Mouse (Mus musculus): ENCODE measurements around the gene Prss57.

The Prss57 gene

GRCm38 (mm10) chr10:79790861-79791260 lies at the start of gene Prss57:
Gene Prss57 (minus strand): TSS chr10:79790961.
- no peak for DNase-seq (ENCODE audit: low read depth)

- no peak for DNase-seq (ENCODE audit: low read depth)
Observed at GRCm38 (mm10) chr10:79840091-79840490, 49.3 kb upstream of the Prss57 start.

- DNase-seq (ENCODE audit: low read depth), result no peak
Observed at GRCm38 (mm10) chr10:79838151-79838550, 47.4 kb upstream of the Prss57 start.

GRCm38 (mm10) chr10:79836918-79837317 lies 46.2 kb upstream of the Prss57 start:
- peak; percentile 43 for DNase-seq (ENCODE audit: low read depth)

- peak; percentile 77 for DNase-seq (ENCODE audit: low read depth)
Observed at GRCm38 (mm10) chr10:79834769-79835398, 44.1 kb upstream of the Prss57 start.

- no peak for DNase-seq (ENCODE audit: low read depth)
Observed at GRCm38 (mm10) chr10:79832786-79833181, 42.0 kb upstream of the Prss57 start.

- peak; percentile 69 for DNase-seq (ENCODE audit: low read depth)
Observed at GRCm38 (mm10) chr10:79832026-79832785, 41.4 kb upstream of the Prss57 start.

GRCm38 (mm10) chr10:79831583-79831982 lies 40.8 kb upstream of the Prss57 start:
- DNase-seq (ENCODE audit: low read depth), result peak; percentile 78

- peak; percentile 72 for DNase-seq (ENCODE audit: low read depth)
Observed at GRCm38 (mm10) chr10:79824413-79824812, 33.7 kb upstream of the Prss57 start.

- DNase-seq (ENCODE audit: low read depth), result no peak
Observed at GRCm38 (mm10) chr10:79823011-79823410, 32.2 kb upstream of the Prss57 start.

- DNase-seq (ENCODE audit: low read depth), result no peak
Observed at GRCm38 (mm10) chr10:79822372-79822771, 31.6 kb upstream of the Prss57 start.

GRCm38 (mm10) chr10:79821731-79822130 lies 31.0 kb upstream of the Prss57 start:
- no peak for DNase-seq (ENCODE audit: low read depth)

GRCm38 (mm10) chr10:79820782-79821181 lies 30.0 kb upstream of the Prss57 start, which contains the start of gene Misp:
Gene Misp (plus strand): TSS chr10:79820989.
- DNase-seq (ENCODE audit: low read depth), result no peak

- DNase-seq (ENCODE audit: low read depth), result no peak
Observed at GRCm38 (mm10) chr10:79820277-79820676, 29.5 kb upstream of the Prss57 start.

GRCm38 (mm10) chr10:79819606-79820005 lies 28.8 kb upstream of the Prss57 start:
- DNase-seq (ENCODE audit: low read depth), result no peak

GRCm38 (mm10) chr10:79818225-79818624 lies 27.5 kb upstream of the Prss57 start:
- no peak for DNase-seq (ENCODE audit: low read depth)

- DNase-seq (ENCODE audit: low read depth), result no peak
Observed at GRCm38 (mm10) chr10:79817111-79817510, 26.4 kb upstream of the Prss57 start.

- no peak for DNase-seq (ENCODE audit: low read depth)
Observed at GRCm38 (mm10) chr10:79815671-79816494, 25.1 kb upstream of the Prss57 start.

GRCm38 (mm10) chr10:79814271-79814842 lies 23.6 kb upstream of the Prss57 start:
- DNase-seq (ENCODE audit: low read depth), result no peak

- peak; percentile 73 for DNase-seq (ENCODE audit: low read depth)
Observed at GRCm38 (mm10) chr10:79811736-79812637, 21.2 kb upstream of the Prss57 start.

GRCm38 (mm10) chr10:79808728-79809127 lies 18.0 kb upstream of the Prss57 start:
- no peak for DNase-seq (ENCODE audit: low read depth)

Data from 416B (cell line).